Mouse (Mus musculus): ENCODE measurements around the gene Ajap1. TPM values are rescaled to one million over a fixed set of nuclear protein-coding genes. Genes with fewer than 3 reads are reported as not detected.

Gene Ajap1
- polyA plus RNA-seq, 1 experiment from 2014 or later = 0.28 TPM

- Histone ChIP-seq H3K27ac (ENCODE audit: low read length) (no peak overlapping the region), H3K9me3 (ENCODE audit: control insufficient read depth, low read length) (no peaks in the 10 kb centered on the region), H3K4me3 (ENCODE audit: low read length) (no peak overlapping the region), H3K4me2 (ENCODE audit: low read depth, low read length) (no peak overlapping the region), H3K9ac (ENCODE audit: low read length) (no peak overlapping the region), H3K4me1 (replicated peaks; ENCODE audit: control insufficient read depth, insufficient read depth, low read length) (no peaks in the 10 kb centered on the region), H3K36me3 (ENCODE audit: control insufficient read depth, insufficient read depth, low read length) (no peaks in the 10 kb centered on the region), H3K27me3 (ENCODE audit: control insufficient read depth, insufficient read depth, low read depth, low read length) (no peaks in the 10 kb centered on the region)
- ATAC-seq (ENCODE audit: low read depth) = no peak
- whole genome bisulfite sequencing = 97% methylated on average over 3 of the region's 3 CpGs
Measured at GRCm38 (mm10) chr4:153344999-153345398, 137.6 kb downstream of the Ajap1 start.

GRCm38 (mm10) chr4:153340887-153341286 is 141.7 kb downstream of the Ajap1 start:
- no peaks in the 10 kb centered on the region for H3K36me3 ChIP-seq (ENCODE audit: control insufficient read depth, insufficient read depth, low read length)
- H3K4me1 ChIP-seq (replicated peaks; ENCODE audit: control insufficient read depth, insufficient read depth, low read length) = no peaks in the 10 kb centered on the region
- no peak overlapping the region for H3K27ac ChIP-seq (ENCODE audit: low read length)
- no peak overlapping the region for H3K4me3 ChIP-seq (ENCODE audit: low read length)
- no peaks in the 10 kb centered on the region for H3K27me3 ChIP-seq (ENCODE audit: control insufficient read depth, insufficient read depth, low read depth, low read length)
- no peak for ATAC-seq (ENCODE audit: low read depth)
- no peak overlapping the region for H3K4me2 ChIP-seq (ENCODE audit: low read depth, low read length)
- H3K9me3 ChIP-seq (ENCODE audit: control insufficient read depth, low read length) = 0 out of 2 replicates have a peak, but pooled peaks cover 4% of the 10 kb centered on the region
- no peak overlapping the region for H3K9ac ChIP-seq (ENCODE audit: low read length)

- Histone ChIP-seq H3K9ac (ENCODE audit: low read length) (no peak overlapping the region), H3K4me1 (replicated peaks; ENCODE audit: control insufficient read depth, insufficient read depth, low read length) (no peaks in the 10 kb centered on the region), H3K9me3 (ENCODE audit: control insufficient read depth, low read length) (0 out of 2 replicates have a peak, but pooled peaks cover 4% of the 10 kb centered on the region), H3K27me3 (ENCODE audit: control insufficient read depth, insufficient read depth, low read depth, low read length) (no peaks in the 10 kb centered on the region), H3K4me2 (ENCODE audit: low read depth, low read length) (no peak overlapping the region), H3K4me3 (ENCODE audit: low read length) (no peak overlapping the region), H3K27ac (ENCODE audit: low read length) (no peak overlapping the region), H3K36me3 (ENCODE audit: control insufficient read depth, insufficient read depth, low read length) (no peaks in the 10 kb centered on the region)
- no peak for ATAC-seq (ENCODE audit: low read depth)
- WGBS = 74% methylated on average over 15 of the region's 15 CpGs
Measured at GRCm38 (mm10) chr4:153335301-153335799, 147.3 kb downstream of the Ajap1 start.

- no peaks in the 10 kb centered on the region for H3K36me3 ChIP-seq (ENCODE audit: control insufficient read depth, insufficient read depth, low read length)
- no peaks in the 10 kb centered on the region for H3K9me3 ChIP-seq (ENCODE audit: control insufficient read depth, low read length)
- ATAC-seq (ENCODE audit: low read depth) = no peak
- H3K9ac ChIP-seq (ENCODE audit: low read length) = no peak overlapping the region
- no peak overlapping the region for H3K27ac ChIP-seq (ENCODE audit: low read length)
- 65% methylated on average over 10 of the region's 10 CpGs for WGBS
- no peak overlapping the region for H3K4me2 ChIP-seq (ENCODE audit: low read depth, low read length)
- no peaks in the 10 kb centered on the region for H3K4me1 ChIP-seq (replicated peaks; ENCODE audit: control insufficient read depth, insufficient read depth, low read length)
- H3K4me3 ChIP-seq (ENCODE audit: low read length) = no peak overlapping the region
- H3K27me3 ChIP-seq (ENCODE audit: control insufficient read depth, insufficient read depth, low read depth, low read length) = no peaks in the 10 kb centered on the region
Measured at GRCm38 (mm10) chr4:153327809-153328208, 154.8 kb downstream of the Ajap1 start.

All from lung, embryonic 16.5 days (tissue).